In genomic region chr11:94563821-94564220, GRCm38 (mm10) we compare ENCODE assay signal across 8 mouse cellular contexts. TPM values are rescaled to one million over a fixed set of nuclear protein-coding genes. Genes with fewer than 3 reads are reported as not detected.
DNase-seq lines count a peak whose midpoint lies in the region; ATAC-seq and TF ChIP-seq lines count a peak whose summit lies in the region.

No protein-coding gene starts in this region.

- peak overlapping the region; percentile 29 for H3K4me3 ChIP-seq in limb, embryonic 14.5 days (replicated peaks; ENCODE audit: low read length)
- peak overlapping the region; percentile 35; the same call in 1 of the 2 replicates for H3K4me3 ChIP-seq in stomach, embryonic 16.5 days (replicated peaks; ENCODE audit: low read length)

- H3K9me3 ChIP-seq in limb, embryonic 14.5 days (ENCODE audit: control insufficient read depth, low read length), result no peaks in the 10 kb centered on the region
- H3K9me3 ChIP-seq in stomach, embryonic 16.5 days (replicated peaks; ENCODE audit: control insufficient read depth, low read length), result no peaks in the 10 kb centered on the region

- peak; percentile 48 to 63 for DNase-seq in cerebellum, postnatal 10 days
- DNase-seq in cerebellum, adult 18-20 months, result no peak
- peak; percentile 30 for DNase-seq in lung, postnatal 36 days
- no peak for DNase-seq in lung, postnatal 10 days
- no peak for DNase-seq in limb, embryonic 14.5 days (ENCODE audit: low spot score)
- no peak for DNase-seq in frontal cortex, adult 2 months (ENCODE audit: extremely low spot score in 1 of 2, low spot score in 1 of 2)
- DNase-seq in layer of hippocampus, postnatal 10 days (ENCODE audit: low spot score in 2 of 2), result no peak

- peak; percentile 11; the same call in 1 of the 2 replicates for ATAC-seq in limb, embryonic 14.5 days (ENCODE audit: low FRiP score, low read depth)
- peak; percentile 8; the same call in 1 of the 2 replicates for ATAC-seq in stomach, embryonic 16.5 days (ENCODE audit: insufficient read depth, low FRiP score)

- peak overlapping the region; percentile 47 for H3K4me2 ChIP-seq in limb, embryonic 14.5 days (replicated peaks; ENCODE audit: low read depth, low read length, severe bottlenecking)
- peak overlapping the region; percentile 53 for H3K4me2 ChIP-seq in stomach, embryonic 16.5 days (ENCODE audit: low read depth, low read length)

- peak overlapping the region; percentile 50; the same call in 1 of the 2 replicates for H3K27ac ChIP-seq in limb, embryonic 14.5 days (replicated peaks; ENCODE audit: low read depth, low read length)
- H3K27ac ChIP-seq in stomach, embryonic 16.5 days (ENCODE audit: low read length), result peak overlapping the region; percentile 82; the same call in 1 of the 2 replicates

- H3K4me1 ChIP-seq in limb, embryonic 14.5 days (ENCODE audit: control insufficient read depth, insufficient read depth, low read length), result peaks cover 13% of the 10 kb centered on the region; the same call in 1 of the 2 replicates
- peaks cover 11% of the 10 kb centered on the region; the same call in 1 of the 2 replicates for H3K4me1 ChIP-seq in stomach, embryonic 16.5 days (ENCODE audit: control insufficient read depth, insufficient read depth, low read length)

- no peak overlapping the region for H3K9ac ChIP-seq in limb, embryonic 14.5 days (ENCODE audit: low read depth, low read length, severe bottlenecking)
- H3K9ac ChIP-seq in stomach, embryonic 16.5 days (ENCODE audit: low read length), result peak overlapping the region; percentile 55

- H3K36me3 ChIP-seq in limb, embryonic 14.5 days (ENCODE audit: control insufficient read depth, insufficient read depth, low read length), result peaks cover 15% of the 10 kb centered on the region
- H3K36me3 ChIP-seq in stomach, embryonic 16.5 days (ENCODE audit: control insufficient read depth, insufficient read depth, low read length), result no peaks in the 10 kb centered on the region

- H3K27me3 ChIP-seq in limb, embryonic 14.5 days (ENCODE audit: control insufficient read depth, insufficient read depth, low read length), result peaks cover 15% of the 10 kb centered on the region; the same call in 1 of the 2 replicates
- H3K27me3 ChIP-seq in stomach, embryonic 16.5 days (ENCODE audit: control insufficient read depth, insufficient read depth, low read length), result no peaks in the 10 kb centered on the region

- no peak for TF ChIP-seq POLR2A in limb, embryonic 14.5 days (IDR thresholded peaks at IDR 0.05; ENCODE audit: borderline replicate concordance, extremely low read depth, insufficient read depth, insufficient read length)

- WGBS in limb, embryonic 14.5 days, result 51% methylated on average over 5 of the region's 5 CpGs
- 63% methylated on average over 5 of the region's 5 CpGs for WGBS in stomach, embryonic 16.5 days

RNA-seq across cellular contexts. Expression of gene Chad, which starts 1.0 kb away (rescaled TPM):
- polyA plus RNA-seq in limb, embryonic 14.5 days (2012; rRNA removed), result 29.5 and 47.5 TPM in 2 replicates
- 17.0 and 18.2 TPM in 2 replicates for polyA plus RNA-seq in limb, embryonic 14.5 days (2014; fragmentation: Nextera tagmentation; extraction: Ambion mirVana)
- polyA plus RNA-seq in stomach, embryonic 16.5 days (2015; fragmentation: Nextera tagmentation; extraction: Ambion mirVana), result 16.1 and 22.6 TPM in 2 replicates
- 0.11 and 0.22 TPM in 2 replicates for polyA plus RNA-seq in frontal cortex, adult 2 months (2012; rRNA removed)
- 1 to 10 TPM in 1 of 2 experiments, under 1 TPM in 1; 0.78 to 1.4 TPM for total RNA-seq in layer of hippocampus, postnatal 10 days (2021)

RNA-seq across cellular contexts. Expression of gene Rsad1, which starts 14.8 kb away (rescaled TPM):
- polyA plus RNA-seq in limb, embryonic 14.5 days (2012; rRNA removed), result 11.5 and 12.9 TPM in 2 replicates
- polyA plus RNA-seq in limb, embryonic 14.5 days (2014; fragmentation: Nextera tagmentation; extraction: Ambion mirVana), result 2.2 and 3.9 TPM in 2 replicates
- polyA plus RNA-seq in stomach, embryonic 16.5 days (2015; fragmentation: Nextera tagmentation; extraction: Ambion mirVana), result 3.1 and 3.3 TPM in 2 replicates
- polyA plus RNA-seq in frontal cortex, adult 2 months (2012; rRNA removed), result 11.8 and 12.5 TPM in 2 replicates
- total RNA-seq in layer of hippocampus, postnatal 10 days (2021), result 10 to 100 TPM; 13.1 to 14.1 TPM

RNA-seq across cellular contexts. Expression of gene Acsf2, which starts 37.9 kb away (rescaled TPM):
- 36.3 and 43.2 TPM in 2 replicates for polyA plus RNA-seq in limb, embryonic 14.5 days (2012; rRNA removed)
- 9.5 and 10.7 TPM in 2 replicates for polyA plus RNA-seq in limb, embryonic 14.5 days (2014; fragmentation: Nextera tagmentation; extraction: Ambion mirVana)
- 4.3 and 5.7 TPM in 2 replicates for polyA plus RNA-seq in stomach, embryonic 16.5 days (2015; fragmentation: Nextera tagmentation; extraction: Ambion mirVana)
- 16.1 and 17.0 TPM in 2 replicates for polyA plus RNA-seq in frontal cortex, adult 2 months (2012; rRNA removed)
- 10 to 100 TPM; 21.2 to 21.6 TPM for total RNA-seq in layer of hippocampus, postnatal 10 days (2021)

RNA-seq across cellular contexts. Expression of gene Mycbpap, which starts 42.3 kb away (rescaled TPM):
- polyA plus RNA-seq in limb, embryonic 14.5 days (2012; rRNA removed), result 2.5 and 2.6 TPM in 2 replicates
- polyA plus RNA-seq in limb, embryonic 14.5 days (2014; fragmentation: Nextera tagmentation; extraction: Ambion mirVana), result 1.2 and 1.5 TPM in 2 replicates
- 2.8 and 4.3 TPM in 2 replicates for polyA plus RNA-seq in stomach, embryonic 16.5 days (2015; fragmentation: Nextera tagmentation; extraction: Ambion mirVana)
- 1.9 and 2.0 TPM in 2 replicates for polyA plus RNA-seq in frontal cortex, adult 2 months (2012; rRNA removed)
- 1 to 10 TPM; 1.3 to 2.7 TPM for total RNA-seq in layer of hippocampus, postnatal 10 days (2021)

Comparison
In these comparisons a context has a peak if more than half of its experiments do, and no peak if none do; other contexts are left out.
1. DNase-seq: peak in cerebellum, postnatal 10 days (2 of 2) and lung, postnatal 36 days (single experiment); none in cerebellum, adult 18-20 months (0 of 2), lung, postnatal 10 days (single experiment), limb, embryonic 14.5 days (single experiment), frontal cortex, adult 2 months (0 of 2) and layer of hippocampus, postnatal 10 days (0 of 2).
2. RNA of gene Chad, which starts 1.0 kb away (polyA plus RNA-seq): 17.0 to 47.5 TPM in limb, embryonic 14.5 days and 16.1 to 22.6 TPM in stomach, embryonic 16.5 days; 0.11 to 0.22 TPM in frontal cortex, adult 2 months; every median in the first group is over 10 times any median in the second.